Mouse (Mus musculus): ENCODE measurements around the gene Ebf1. TPM values are rescaled to one million over a fixed set of nuclear protein-coding genes. Genes with fewer than 3 reads are reported as not detected.

Ebf1 gene
- polyA plus RNA-seq, 1 experiment, result not detected

DNA sequence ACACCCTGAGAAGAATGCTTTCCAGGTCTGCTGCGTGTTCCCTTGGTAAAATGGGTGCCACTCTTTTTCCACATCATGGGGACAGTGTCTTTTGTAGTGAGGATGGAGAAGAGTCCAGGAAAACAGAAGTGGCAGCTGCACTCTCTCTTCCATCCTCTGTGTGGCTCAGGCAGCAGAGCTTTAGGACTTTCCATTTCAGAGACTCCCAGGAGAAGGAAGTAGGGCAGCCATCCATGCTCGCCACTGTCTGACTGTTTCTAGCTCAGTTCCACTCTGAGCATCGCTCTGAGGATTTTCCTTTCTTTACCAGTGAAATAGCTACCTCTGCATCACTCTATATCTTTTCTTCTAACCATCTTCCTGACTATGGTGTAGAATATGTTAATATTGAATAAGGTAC is 234.8 kb downstream of the Ebf1 start:
- Histone ChIP-seq H3K4me3 (replicated peaks) (no peak overlapping the region), H3K4me1 (ENCODE audit: control insufficient read depth) (no peaks in the 10 kb centered on the region), H3K36me3 (ENCODE audit: control insufficient read depth) (no peaks in the 10 kb centered on the region), H3K9me3 (ENCODE audit: control insufficient read depth, low read length) (no peaks in the 10 kb centered on the region), H3K27me3 (ENCODE audit: control insufficient read depth) (no peaks in the 10 kb centered on the region)
- TF ChIP-seq GATA1 (IDR thresholded peaks at IDR 0.05; ENCODE audit: low read length) (no peak), TAL1 (IDR thresholded peaks at IDR 0.05; ENCODE audit: low read length) (no peak)

DNA sequence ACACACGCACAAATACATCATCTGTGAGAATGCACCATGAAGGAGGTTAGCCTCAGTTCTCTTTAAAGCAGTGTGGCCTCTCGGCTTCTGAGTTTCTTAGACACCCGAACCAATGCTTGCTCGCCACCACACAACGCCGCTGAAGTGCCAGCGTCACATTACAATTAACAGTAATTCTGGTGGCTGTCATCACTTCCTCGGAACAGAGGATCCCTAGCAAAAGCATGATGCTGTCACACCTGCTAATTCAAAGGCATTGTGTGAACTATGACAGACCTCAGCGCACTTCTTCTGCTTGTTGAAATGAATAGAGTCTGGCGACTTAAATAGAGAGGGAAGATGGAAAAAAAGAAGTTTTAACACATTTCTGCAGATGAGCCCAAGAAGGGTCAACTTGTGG is 235.8 kb downstream of the Ebf1 start:
- Histone ChIP-seq H3K4me1 (ENCODE audit: control insufficient read depth) (no peaks in the 10 kb centered on the region), H3K9me3 (ENCODE audit: control insufficient read depth, low read length) (no peaks in the 10 kb centered on the region), H3K27me3 (ENCODE audit: control insufficient read depth) (no peaks in the 10 kb centered on the region), H3K36me3 (ENCODE audit: control insufficient read depth) (no peaks in the 10 kb centered on the region), H3K4me3 (replicated peaks) (no peak overlapping the region)
- no peak for TF ChIP-seq TAL1 (IDR thresholded peaks at IDR 0.05; ENCODE audit: low read length)
- TF ChIP-seq GATA1 (IDR thresholded peaks at IDR 0.05; ENCODE audit: low read length), result no peak

GRCm38 (mm10) chr11:44854496-44854895 is 237.4 kb downstream of the Ebf1 start:
- no peaks in the 10 kb centered on the region for H3K36me3 ChIP-seq (ENCODE audit: control insufficient read depth)
- no peak overlapping the region for H3K4me3 ChIP-seq (replicated peaks)
- H3K27me3 ChIP-seq (ENCODE audit: control insufficient read depth), result no peaks in the 10 kb centered on the region
- H3K4me1 ChIP-seq (ENCODE audit: control insufficient read depth), result no peaks in the 10 kb centered on the region
- TF ChIP-seq GATA1 (IDR thresholded peaks at IDR 0.05; ENCODE audit: low read length) (no peak), TAL1 (IDR thresholded peaks at IDR 0.05; ENCODE audit: low read length) (no peak)
- H3K9me3 ChIP-seq (ENCODE audit: control insufficient read depth, low read length), result no peaks in the 10 kb centered on the region

DNA sequence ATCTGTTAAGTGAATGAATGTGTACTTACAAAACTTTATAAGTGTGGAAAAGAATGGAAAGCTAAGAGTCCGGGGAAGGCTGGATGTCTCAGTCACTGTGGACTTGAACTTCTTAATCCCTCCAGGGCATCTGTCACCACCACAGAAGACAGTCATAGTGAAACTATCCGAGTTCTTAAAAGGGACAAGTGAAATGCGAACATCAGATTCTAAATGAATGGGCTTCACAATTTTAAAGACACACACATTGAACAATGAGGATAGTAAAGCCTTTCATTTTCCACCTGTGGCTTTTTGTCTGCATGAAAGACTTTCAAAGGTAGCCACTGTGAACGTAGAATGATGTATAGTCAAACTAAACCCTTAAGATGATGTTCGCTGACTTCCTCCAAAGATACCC is 244.0 kb downstream of the Ebf1 start:
- Histone ChIP-seq H3K27me3 (ENCODE audit: control insufficient read depth) (no peaks in the 10 kb centered on the region), H3K4me1 (ENCODE audit: control insufficient read depth) (no peaks in the 10 kb centered on the region), H3K9me3 (ENCODE audit: control insufficient read depth, low read length) (no peaks in the 10 kb centered on the region), H3K36me3 (ENCODE audit: control insufficient read depth) (no peaks in the 10 kb centered on the region), H3K4me3 (replicated peaks) (no peak overlapping the region)
- TF ChIP-seq GATA1 (IDR thresholded peaks at IDR 0.05; ENCODE audit: low read length) (no peak), TAL1 (IDR thresholded peaks at IDR 0.05; ENCODE audit: low read length) (no peak)

DNA sequence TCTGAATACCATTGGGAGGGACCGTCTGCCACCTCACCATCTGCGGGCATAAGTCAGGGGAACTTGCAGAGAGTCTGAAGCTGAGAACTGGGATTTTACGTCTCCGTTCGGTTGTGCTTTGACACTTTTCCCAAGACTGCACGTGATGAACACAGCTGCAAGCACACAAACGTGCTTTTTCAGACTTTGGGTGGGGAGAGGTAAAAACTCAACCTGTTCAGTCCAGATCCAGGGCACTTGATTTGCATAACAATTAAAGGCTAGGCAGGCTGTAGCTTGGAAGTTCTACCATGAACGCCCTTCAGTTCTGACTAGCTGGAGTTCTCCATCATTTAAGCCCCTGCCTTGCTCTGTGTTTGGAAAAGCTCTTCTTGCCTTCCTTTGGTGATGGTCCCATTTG is 246.8 kb downstream of the Ebf1 start:
- Histone ChIP-seq H3K9me3 (ENCODE audit: control insufficient read depth, low read length) (no peaks in the 10 kb centered on the region), H3K4me3 (replicated peaks) (no peak overlapping the region), H3K27me3 (ENCODE audit: control insufficient read depth) (no peaks in the 10 kb centered on the region), H3K36me3 (ENCODE audit: control insufficient read depth) (no peaks in the 10 kb centered on the region), H3K4me1 (ENCODE audit: control insufficient read depth) (no peaks in the 10 kb centered on the region)
- TF ChIP-seq TAL1 (IDR thresholded peaks at IDR 0.05; ENCODE audit: low read length), result no peak
- TF ChIP-seq GATA1 (IDR thresholded peaks at IDR 0.05; ENCODE audit: low read length), result no peak

DNA sequence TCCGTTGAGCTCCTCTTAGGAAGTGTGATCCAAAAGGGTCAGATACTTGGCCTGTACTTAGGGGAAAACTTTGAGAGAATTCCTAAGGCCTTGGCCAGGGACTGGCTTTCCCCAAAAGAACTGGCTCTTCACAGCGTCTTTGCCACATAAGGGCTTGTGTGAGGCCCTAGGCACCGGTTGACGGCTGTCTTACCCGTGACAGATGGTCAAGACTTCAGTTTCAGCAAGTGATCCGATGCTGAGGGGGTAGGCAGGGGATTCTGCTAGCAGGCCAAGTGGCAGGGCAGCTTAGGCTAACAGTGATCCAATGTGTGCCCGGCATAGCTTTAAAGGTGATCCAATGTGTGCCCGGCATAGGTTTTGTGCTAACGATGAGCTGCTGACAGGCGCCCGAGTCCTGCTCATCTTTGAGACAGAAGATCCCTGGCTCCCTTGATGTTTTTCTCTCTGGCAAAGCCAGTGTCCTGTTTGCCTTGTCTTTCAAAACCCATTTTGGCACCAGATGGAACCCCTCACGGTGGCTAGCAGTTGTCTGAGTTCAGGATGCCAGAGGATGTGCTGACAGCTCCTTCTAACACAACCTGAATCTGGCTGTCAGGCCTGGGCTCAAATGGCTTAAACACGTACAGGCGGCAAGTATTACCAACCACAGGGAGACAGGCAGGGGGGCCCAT is 249.5 kb downstream of the Ebf1 start:
- Histone ChIP-seq H3K4me3 (replicated peaks) (no peak overlapping the region), H3K9me3 (ENCODE audit: control insufficient read depth, low read length) (no peaks in the 10 kb centered on the region), H3K4me1 (ENCODE audit: control insufficient read depth) (no peaks in the 10 kb centered on the region), H3K36me3 (ENCODE audit: control insufficient read depth) (no peaks in the 10 kb centered on the region), H3K27me3 (ENCODE audit: control insufficient read depth) (no peaks in the 10 kb centered on the region)
- TF ChIP-seq TAL1 (IDR thresholded peaks at IDR 0.05; ENCODE audit: low read length) (no peak), GATA1 (IDR thresholded peaks at IDR 0.05; ENCODE audit: low read length) (no peak)

DNA sequence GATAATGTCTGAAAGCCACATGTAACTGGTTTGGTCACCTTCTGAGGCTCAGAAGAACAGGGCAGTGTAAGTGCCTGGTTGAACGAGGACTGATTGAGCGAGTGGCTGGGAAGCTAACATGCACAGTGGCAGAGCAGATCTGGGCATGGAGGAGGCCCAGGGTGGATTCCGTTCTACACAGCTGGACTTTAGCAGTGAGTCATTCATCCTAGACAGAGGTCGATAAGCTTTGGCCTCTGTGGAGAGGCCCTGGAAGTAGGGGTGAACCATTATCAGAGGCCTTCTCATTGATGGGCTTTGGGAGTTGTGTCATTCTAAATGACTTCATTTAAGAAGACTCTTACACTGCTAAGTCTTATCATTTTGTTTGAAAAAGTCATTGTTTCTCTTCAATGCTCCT is 250.3 kb downstream of the Ebf1 start:
- TF ChIP-seq TAL1 (IDR thresholded peaks at IDR 0.05; ENCODE audit: low read length) (no peak), GATA1 (IDR thresholded peaks at IDR 0.05; ENCODE audit: low read length) (no peak)
- H3K4me3 ChIP-seq (replicated peaks), result no peak overlapping the region
- H3K4me1 ChIP-seq (ENCODE audit: control insufficient read depth), result no peaks in the 10 kb centered on the region
- no peaks in the 10 kb centered on the region for H3K27me3 ChIP-seq (ENCODE audit: control insufficient read depth)
- no peaks in the 10 kb centered on the region for H3K9me3 ChIP-seq (ENCODE audit: control insufficient read depth, low read length)
- H3K36me3 ChIP-seq (ENCODE audit: control insufficient read depth), result no peaks in the 10 kb centered on the region

DNA sequence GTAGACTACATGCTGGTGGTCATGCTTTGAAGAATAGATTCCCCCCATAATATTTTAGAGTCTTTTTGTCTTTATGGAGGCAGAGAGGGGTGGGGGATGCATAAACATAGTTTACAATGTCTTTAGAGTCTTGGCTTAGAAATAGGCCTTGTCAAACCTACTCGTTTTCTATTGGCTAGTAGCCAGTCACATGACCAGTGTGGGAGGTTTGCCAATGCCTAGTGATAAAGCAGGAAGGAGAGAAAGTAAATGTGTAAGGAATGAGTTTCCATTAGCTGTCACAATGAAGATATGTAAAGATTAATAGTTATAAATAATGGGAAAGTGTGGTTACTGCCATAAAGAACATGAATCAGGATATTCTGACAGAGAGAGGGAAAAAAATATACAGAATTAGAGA is 256.8 kb downstream of the Ebf1 start:
- TF ChIP-seq TAL1 (IDR thresholded peaks at IDR 0.05; ENCODE audit: low read length), result no peak
- no peak for TF ChIP-seq GATA1 (IDR thresholded peaks at IDR 0.05; ENCODE audit: low read length)
- Histone ChIP-seq H3K9me3 (ENCODE audit: control insufficient read depth, low read length) (no peaks in the 10 kb centered on the region), H3K4me3 (replicated peaks) (no peak overlapping the region), H3K36me3 (ENCODE audit: control insufficient read depth) (no peaks in the 10 kb centered on the region), H3K4me1 (ENCODE audit: control insufficient read depth) (no peaks in the 10 kb centered on the region), H3K27me3 (ENCODE audit: control insufficient read depth) (no peaks in the 10 kb centered on the region)

- Histone ChIP-seq H3K4me3 (replicated peaks) (no peak overlapping the region), H3K27me3 (ENCODE audit: control insufficient read depth) (no peaks in the 10 kb centered on the region), H3K4me1 (ENCODE audit: control insufficient read depth) (no peaks in the 10 kb centered on the region), H3K9me3 (ENCODE audit: control insufficient read depth, low read length) (no peaks in the 10 kb centered on the region), H3K36me3 (ENCODE audit: control insufficient read depth) (no peaks in the 10 kb centered on the region)
- no peak for TF ChIP-seq TAL1 (IDR thresholded peaks at IDR 0.05; ENCODE audit: low read length)
- no peak for TF ChIP-seq GATA1 (IDR thresholded peaks at IDR 0.05; ENCODE audit: low read length)
Observed at GRCm38 (mm10) chr11:44875171-44875570, 258.1 kb downstream of the Ebf1 start.

Measured in erythroblast, embryonic 14.5 days (primary cell).